Mouse (Mus musculus) heart, postnatal 0 days (tissue): Measurements from ENCODE around the gene Lrrc7.
"Not testable (repeated sequence)": the region's sequence is repeated elsewhere in the genome, so short reads cannot be mapped to it uniquely, and the experiment has no call there.

Experiments used
- CTCF ChIP-seq: IDR thresholded peaks from 2 replicates; pipeline ENCODE4 v1.5.1; 2016; ENCODE audit warnings: antibody characterized with exemption, control low read depth, low read depth
- EP300 ChIP-seq: IDR thresholded peaks from 2 replicates; pipeline ENCODE4 v1.6.1; 2016; ENCODE audit warnings: antibody characterized with exemption, low read depth

- not testable (repeated sequence) for TF ChIP-seq CTCF, EP300
Observed at GRCm38 (mm10) chr3:158102043-158102442, 460.0 kb downstream of the Lrrc7 start.
